Mouse (Mus musculus): ENCODE measurements around the gene Sgsm1. TPM values are rescaled to one million over a fixed set of nuclear protein-coding genes. Genes with fewer than 3 reads are reported as not detected.
"Not testable (repeated sequence)": the region's sequence is repeated elsewhere in the genome, so short reads cannot be mapped to it uniquely, and the experiment has no call there.

Sgsm1 gene
- 100 to 1,000 TPM in 3 of 4 experiments, 10 to 100 TPM in 1; 84.7 to 123 (median 111) TPM for total RNA-seq (2022)

GRCm38 (mm10) chr5:113310377-113311003, at the start of gene Sgsm1:
Gene Sgsm1 (minus strand): TSS chr5:113310786.
- peak; percentile 71 to 72 for DNase-seq (ENCODE audit: low spot score in 2 of 2)

DNA sequence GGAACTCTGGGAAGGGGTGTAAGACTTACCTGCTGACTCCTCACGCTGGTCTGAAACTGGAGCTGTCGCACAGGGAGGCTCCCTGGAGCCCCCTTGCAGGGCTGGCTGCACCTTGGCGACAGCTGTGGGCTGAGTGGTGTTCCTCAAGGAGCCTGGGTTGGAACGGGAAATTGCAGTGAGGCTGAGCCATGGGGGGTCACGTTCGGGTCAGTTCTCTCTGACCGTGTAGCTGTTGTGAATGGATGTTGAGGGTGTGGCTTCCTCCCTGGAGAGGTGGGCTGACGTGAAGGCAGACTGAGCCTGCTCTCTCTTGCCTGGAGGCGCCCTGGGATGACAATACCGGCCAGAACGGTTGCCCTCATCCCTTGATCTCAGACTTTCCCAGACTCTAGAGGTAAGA, 48.2 kb upstream of the Sgsm1 start:
- DNase-seq (ENCODE audit: low spot score in 2 of 2) = no peak

DNA sequence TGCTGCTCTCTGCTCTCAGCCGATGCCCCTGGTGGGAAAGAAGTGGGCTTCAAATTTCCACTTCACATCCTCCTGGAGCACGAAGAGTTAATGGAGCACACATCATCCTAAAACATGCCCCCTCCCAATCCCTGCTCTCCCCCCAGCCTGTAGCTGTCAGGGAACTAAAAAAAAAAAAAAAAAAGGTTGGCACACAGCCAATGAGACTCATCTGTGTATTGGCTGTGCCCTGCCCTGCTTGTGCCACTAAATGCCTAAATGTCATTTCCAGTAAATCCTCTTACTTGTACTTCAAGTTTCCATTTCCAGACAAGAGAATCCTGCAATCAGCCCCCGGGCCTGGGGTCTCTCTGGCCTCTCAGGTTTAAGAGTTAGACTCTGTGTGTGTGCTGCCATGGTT, 47.1 kb upstream of the Sgsm1 start:
- DNase-seq (ENCODE audit: low spot score in 2 of 2) = no peak

DNA sequence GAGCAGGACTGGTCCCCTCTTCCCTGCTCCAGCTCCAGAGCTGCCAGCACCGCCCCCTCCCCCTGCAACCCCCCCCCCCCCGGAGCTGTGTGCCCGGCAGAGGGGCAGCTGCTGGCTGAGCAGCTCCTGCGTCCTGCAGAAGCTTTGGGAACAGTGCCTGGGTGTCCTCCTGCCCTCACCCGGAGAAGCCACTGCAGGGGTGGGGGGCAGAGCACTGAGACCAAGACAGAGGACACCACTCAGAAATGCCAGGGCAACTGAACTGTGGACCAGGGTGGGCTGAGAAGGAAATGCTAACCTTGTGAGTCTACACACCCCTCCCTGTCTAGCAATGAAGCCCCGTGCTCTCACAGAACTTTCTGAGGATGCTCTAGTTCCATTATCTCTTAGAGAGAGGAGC, 46.6 kb upstream of the Sgsm1 start, which contains the start of gene Aym1:
Aym1 (plus strand) TSS at position 109 of the 400 bp plus-strand sequence.
- no peak for DNase-seq (ENCODE audit: low spot score in 2 of 2)

DNA sequence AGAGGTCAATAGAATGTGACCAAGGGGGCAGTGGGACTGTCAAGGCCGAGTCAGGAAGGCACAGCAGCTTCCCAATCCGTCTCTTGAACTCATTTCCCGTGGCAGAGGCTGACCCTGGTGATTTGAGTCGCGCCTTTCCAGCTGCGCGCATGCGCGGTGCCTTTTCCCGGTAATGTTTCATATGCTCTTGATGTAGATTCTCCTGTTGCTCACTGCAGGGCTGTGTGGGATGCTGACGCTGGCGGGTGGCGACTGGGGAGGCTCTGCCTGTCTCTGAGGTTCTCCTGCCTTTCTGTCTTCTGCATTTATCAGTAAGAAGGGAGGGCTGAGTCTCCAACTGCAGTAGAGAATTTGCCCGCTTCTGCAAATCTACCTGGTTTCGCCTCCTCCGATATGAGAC, 43.7 kb upstream of the Sgsm1 start:
- peak; percentile 61 to 77 for DNase-seq (ENCODE audit: low spot score in 2 of 2)

- no peak for DNase-seq (ENCODE audit: low spot score in 2 of 2)
Observed at GRCm38 (mm10) chr5:113352636-113353035, 42.0 kb upstream of the Sgsm1 start.

GRCm38 (mm10) chr5:113351768-113352167, 41.2 kb upstream of the Sgsm1 start:
- DNase-seq (ENCODE audit: low spot score in 2 of 2) = no peak

DNA sequence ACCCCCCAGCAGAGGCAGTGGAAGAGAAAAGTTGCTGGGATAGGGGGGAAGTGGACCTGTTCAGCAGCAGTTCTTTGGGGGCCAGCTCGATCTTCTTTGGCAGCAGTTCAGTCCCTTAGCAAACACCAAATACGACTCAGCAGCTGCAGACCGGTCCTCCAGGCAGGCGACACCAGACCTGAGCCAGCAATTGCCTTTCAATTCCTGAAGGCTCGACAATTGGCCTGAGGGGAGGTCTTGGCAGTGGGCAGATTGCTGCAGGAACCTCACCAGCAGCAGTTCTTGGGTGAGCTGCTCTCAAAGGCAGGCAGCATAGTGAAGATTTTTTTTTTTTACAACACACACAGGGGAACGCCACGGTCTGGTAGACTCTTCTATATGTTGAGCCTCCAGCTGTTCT, 39.2 kb upstream of the Sgsm1 start:
- DNase-seq (ENCODE audit: low spot score in 2 of 2) = no peak

GRCm38 (mm10) chr5:113349226-113349625, 38.6 kb upstream of the Sgsm1 start:
- DNase-seq (ENCODE audit: low spot score in 2 of 2) = no peak

DNA sequence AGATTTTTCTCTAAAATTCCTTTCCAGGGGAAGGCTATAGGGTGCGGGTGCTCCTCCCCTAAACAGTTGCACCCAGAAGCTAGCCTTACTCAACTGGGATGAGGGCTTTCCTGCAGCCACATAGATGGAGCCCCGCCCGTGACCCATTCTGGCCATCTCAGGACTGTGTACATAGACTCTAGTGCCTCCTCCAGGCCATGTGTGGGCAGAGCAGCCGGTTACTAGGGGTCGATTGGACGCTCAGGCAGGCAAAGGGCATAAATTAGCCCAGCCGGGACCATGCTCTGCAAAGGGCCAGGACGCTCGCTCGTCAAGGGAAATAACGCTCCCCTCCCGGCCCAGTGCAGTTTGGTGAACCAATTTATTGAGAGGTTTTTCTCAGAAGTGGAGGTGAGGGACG, 38.0 kb upstream of the Sgsm1 start:
- DNase-seq (ENCODE audit: low spot score in 2 of 2) = peak in 1 of 2 experiments; percentile 39

DNA sequence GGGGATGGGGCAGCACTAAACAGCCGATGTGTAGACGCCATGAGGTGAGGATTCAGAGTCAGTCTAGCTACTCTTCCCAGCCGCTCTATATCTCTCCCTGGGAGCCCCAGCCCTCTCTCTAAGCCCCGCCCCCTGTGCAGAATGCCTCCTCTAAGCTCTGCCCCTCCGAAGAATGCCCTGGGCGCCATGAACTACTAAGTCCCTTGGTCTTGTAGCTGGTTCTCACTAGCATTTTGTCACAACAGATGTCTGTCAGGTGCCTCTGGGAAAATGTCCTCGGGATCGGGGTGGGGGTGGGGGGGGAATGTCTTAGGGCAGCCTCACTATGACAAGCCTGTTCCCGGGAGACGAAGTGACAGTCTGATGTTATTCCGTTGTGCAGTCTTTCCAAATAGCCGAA, 37.0 kb upstream of the Sgsm1 start:
- DNase-seq (ENCODE audit: low spot score in 2 of 2) = no peak

- DNase-seq (ENCODE audit: low spot score in 2 of 2) = not testable (repeated sequence)
Observed at GRCm38 (mm10) chr5:113346651-113347050, 36.1 kb upstream of the Sgsm1 start.

GRCm38 (mm10) chr5:113345781-113346180, 35.2 kb upstream of the Sgsm1 start:
- no peak for DNase-seq (ENCODE audit: low spot score in 2 of 2)

DNA sequence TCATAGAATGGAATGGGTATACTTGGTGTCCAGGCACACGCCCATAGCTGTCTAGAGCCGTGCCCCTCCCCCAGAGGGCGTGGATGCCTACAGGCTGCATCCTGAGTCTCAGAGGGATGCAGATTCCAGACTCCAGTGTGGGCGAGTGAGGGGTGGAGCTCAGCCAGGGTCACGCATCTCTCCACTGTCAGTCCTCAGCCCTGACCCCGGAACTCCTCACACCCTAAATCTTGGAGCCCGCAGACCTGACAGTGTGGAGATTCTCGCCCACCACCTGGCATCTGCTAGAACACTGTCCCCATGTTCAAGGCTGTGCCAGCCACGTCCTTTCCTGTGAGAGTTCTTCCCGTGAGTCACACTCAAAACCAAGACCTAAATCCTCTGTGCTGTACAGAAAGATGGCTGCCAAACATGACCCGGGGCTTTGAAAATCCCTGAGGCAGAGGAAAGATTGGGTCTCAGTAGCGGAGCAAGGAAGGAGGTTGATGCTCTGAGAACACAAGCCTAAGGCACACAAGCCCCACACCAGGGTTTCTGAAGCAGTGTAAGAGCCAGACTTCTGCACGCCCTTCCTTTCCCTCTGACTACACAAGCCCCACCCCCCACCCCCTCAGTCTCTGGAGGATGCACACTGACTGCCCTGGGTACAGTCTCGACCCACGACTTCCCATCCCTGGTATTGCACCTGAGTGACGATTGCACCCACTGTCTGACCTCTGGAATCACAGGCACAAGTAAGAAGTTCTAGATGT, 34.2 kb upstream of the Sgsm1 start:
- DNase-seq (ENCODE audit: low spot score in 2 of 2) = peak in 1 of 2 experiments; percentile 65

- no peak for DNase-seq (ENCODE audit: low spot score in 2 of 2)
Observed at GRCm38 (mm10) chr5:113336281-113336680, 25.7 kb upstream of the Sgsm1 start.

GRCm38 (mm10) chr5:113335732-113336131, 25.1 kb upstream of the Sgsm1 start:
- no peak for DNase-seq (ENCODE audit: low spot score in 2 of 2)

DNA sequence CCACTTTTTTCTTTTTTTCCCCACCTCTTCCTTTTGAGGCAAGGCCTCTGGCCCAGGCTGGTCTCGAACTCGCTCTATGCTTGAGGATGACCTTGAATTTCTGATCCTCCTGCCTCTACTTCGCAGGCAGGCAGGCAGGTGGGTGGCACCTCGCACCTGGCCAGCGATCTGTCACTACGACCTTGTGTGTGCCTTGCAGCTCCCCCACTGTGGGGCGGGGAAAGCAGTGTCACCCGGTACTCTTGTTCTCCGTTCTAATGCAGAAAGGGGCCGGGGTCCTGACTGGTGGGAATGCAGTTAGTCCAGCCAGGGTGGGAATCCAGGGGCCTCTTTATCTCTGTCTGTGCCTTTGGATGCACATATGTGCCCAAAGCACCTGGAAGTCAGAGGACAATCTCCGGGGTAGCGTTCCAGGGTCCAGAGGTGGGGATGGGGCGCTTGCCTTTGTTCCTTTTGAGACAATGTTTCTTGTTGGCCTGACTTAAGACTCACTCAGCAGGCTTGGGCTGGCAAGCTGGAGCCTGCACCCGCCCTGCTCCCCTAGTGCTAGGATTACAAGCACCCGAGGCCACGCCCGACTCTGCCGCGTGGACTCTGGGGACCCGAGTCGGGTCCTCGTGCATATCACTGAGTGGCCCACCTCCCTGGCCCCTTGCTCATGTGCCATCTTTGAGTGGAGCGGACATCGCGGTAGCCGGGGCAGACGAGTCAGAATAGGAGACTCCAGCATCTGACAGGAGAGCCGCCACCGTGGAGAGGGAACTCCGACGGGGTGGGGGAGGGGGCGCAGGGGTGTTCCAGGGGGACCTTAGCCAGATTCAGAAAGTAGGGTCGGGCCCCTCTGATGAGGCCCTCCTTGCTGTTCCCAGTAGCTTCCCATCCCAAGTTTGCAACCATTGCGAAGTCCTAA, 24.3 kb upstream of the Sgsm1 start:
- no peak for DNase-seq (ENCODE audit: low spot score in 2 of 2)

GRCm38 (mm10) chr5:113332899-113333298, 22.3 kb upstream of the Sgsm1 start:
- DNase-seq (ENCODE audit: low spot score in 2 of 2) = no peak

DNA sequence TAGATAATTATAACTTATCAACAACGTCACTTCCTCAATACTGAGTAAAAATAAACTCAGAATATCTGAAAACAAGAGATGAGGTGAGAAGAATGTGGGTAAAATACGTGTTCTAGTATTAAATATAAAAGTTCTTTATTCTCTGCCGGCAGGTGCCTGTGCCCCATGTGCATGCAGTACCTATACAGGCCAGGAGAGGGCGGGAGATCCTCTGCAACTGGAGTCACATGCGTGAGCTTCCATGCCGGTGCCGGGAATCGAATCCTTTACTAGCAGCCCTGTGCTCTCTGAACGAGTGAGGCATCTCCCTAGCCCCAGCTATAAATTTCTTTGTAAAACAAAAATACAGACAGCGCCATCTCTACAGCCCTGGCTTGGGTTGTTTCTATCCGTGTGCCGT, 21.7 kb upstream of the Sgsm1 start:
- DNase-seq (ENCODE audit: low spot score in 2 of 2) = no peak

- DNase-seq (ENCODE audit: low spot score in 2 of 2) = no peak
Observed at GRCm38 (mm10) chr5:113330202-113330601, 19.6 kb upstream of the Sgsm1 start.

DNA sequence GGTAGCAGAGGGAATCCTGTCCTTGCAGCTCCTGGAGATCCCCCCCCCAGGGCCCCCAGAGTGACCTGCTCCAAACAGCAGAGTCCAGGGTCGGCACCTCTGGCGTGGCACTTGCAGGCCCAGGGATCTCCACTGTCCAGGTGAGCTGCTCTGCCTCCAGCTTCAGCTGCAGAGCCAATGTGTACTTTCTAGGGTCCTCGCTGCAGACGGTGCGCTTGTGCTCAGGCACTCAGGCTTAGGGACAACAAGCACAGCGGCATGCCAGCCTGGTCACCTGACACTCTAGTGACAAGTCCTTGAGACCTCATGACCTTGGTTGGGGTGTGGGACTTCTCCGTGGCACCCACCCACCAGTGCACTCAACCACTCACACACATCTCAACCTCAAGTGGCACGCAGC, 18.9 kb upstream of the Sgsm1 start:
- DNase-seq (ENCODE audit: low spot score in 2 of 2) = no peak

Data from left cerebral cortex, adult 8-10 months (tissue).